Mouse (Mus musculus): ENCODE results near the gene Cracr2a. TPM values are rescaled to one million over a fixed set of nuclear protein-coding genes. Genes with fewer than 3 reads are reported as not detected.
A peak's percentile ranks its signal among the peaks of the same experiment; 100 is the strongest.

Gene Cracr2a
- polyA plus RNA-seq, 2 experiments from 2014 or later = 13.6 to 19.4 TPM

DNA sequence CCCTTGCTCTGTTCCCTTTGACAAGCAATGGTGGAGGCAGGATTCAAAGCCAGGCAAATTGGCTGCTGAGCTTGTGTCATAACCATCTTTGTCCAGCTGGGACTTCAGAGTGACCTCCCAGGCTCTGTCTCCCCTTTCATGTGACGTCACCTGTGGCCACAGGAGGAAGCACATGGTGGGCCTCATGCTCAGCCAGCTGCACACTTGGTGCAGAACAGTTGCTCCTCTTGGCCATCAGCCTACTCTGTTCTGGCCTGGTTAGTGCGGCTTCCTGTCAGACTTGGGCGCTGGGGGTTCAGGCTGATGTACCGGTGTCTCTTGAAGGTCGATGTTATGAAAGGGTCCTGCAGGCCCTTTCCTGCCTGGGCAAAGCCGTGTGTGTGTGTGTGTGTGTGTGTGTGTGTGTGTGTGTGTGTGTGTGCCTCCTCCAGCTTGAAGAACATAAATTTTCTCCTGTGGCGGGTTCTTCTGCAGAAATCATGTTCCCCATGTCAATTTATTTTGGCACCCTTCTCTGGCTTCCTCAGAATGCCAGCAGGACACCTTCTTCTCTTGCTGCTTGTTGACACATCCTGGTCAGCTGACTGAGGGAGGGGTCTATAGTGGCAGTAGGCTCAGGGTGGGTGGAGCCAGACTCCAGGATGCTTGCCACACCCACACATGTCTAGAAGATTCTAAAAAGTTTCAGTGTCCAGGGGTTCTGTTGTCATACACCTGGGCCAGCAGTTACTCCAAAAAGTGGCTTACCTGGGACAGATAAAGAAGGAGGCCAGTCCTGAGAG, 5.0 kb downstream of the Cracr2a start:
- ATAC-seq = peak; percentile 34

DNA sequence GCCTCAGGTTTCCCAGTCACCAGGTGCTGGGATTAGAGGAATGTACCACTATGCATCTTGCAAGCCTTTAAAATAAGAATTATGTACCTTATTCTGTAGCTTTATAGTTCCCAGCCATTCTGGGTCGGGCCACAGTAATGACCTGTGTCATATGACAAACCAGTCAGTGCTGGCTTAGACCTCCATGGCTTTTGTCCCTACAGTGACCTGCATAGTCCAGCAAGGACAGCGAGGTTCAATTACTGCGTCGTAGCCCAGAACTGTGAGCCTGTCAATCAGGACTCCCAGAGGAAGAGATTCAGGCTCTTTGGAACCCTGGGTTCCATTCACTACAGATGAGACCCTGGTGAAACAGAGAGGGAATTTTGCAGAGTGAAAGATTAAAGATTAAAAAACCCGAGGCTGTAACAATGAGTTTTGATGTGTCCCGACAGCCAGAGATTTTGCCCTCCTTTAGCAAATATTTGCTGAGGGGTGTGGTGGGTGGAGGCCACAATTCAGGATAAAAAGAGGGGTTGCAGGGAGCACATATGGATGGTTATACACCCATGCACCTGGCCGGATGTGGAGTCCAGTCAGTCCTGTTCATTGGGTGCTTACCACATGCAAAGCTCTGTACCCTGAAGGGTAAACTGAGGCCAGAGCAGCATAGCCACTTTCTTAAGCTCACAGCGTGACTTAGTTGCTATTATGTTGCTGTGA, 10.9 kb downstream of the Cracr2a start:
- no peak for ATAC-seq

DNA sequence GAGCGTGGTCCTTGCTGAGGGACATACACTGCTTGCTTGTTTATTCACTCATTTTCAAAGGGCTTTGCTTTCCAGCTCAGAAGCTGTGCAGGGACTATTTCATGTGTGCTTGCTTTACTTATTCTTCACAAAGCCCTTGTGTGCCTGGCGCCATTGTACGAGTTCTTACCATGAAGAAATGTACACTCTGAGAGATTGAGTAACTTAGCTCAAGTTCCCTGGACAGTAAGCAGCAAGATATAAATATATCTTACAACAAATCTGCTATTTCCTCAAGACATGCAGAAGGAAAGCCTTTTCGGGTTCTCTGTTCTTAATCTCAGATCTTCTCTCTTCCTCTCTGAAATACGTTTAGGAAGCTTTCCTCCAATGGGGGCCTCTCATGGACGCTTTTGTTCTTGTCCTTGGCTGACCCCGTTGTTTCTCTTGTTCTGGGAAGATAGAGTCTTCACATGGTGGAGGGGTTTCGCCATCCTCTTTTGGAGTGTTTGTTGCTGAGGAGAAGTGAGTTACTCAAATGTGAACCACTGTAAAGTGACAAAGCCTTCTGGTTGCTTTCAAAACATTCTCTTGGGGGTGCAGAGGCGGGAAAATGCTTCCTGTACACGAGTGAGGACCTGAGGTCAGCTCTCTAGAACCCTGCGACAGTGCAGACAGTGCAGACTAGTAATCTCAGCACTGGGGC, 12.8 kb downstream of the Cracr2a start:
- no peak for ATAC-seq

GRCm38 (mm10) chr6:127575194-127575593, 14.1 kb downstream of the Cracr2a start:
- peak; percentile 64 for ATAC-seq

DNA sequence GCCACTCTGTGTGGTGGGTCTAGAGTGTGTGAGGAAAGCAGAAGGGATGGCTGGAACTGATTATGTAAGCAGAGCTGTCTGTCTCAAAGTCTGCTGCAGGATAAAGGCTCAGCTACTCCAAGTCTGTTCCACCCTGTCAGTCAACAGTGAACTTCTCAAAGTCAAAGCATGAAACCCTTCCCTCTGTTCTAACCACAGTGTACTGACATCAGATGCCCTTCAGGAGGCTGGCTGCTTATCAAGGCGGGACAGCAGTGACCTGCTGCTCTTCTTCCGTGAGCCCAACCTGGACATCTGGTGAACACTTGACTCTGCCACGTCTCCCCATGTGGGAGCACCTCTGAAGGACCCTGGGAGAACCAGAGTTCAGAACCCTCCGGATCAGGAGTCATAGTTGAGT, 16.6 kb downstream of the Cracr2a start:
- no peak for ATAC-seq

DNA sequence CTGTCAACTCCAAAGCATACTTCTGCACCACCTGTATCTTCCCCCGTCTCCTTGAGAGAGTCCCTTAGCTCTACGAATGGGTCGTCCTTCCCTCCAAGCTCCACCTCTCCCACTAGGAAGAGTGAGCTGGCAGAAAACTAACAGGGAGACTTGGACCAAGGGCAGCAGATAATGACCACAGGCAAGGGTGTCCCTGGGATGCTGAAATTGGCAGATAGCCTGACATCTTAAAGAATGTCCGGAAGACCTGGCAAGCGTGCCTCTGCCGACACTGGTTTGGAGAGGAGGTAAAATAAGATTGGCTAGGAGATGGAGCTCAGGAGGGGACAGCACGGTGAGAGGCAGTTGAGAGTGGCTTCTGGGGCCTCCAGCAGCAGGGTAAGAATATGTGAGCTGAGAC, 17.2 kb downstream of the Cracr2a start:
- ATAC-seq = no peak

GRCm38 (mm10) chr6:127578810-127579209, 17.7 kb downstream of the Cracr2a start:
- no peak for ATAC-seq

DNA sequence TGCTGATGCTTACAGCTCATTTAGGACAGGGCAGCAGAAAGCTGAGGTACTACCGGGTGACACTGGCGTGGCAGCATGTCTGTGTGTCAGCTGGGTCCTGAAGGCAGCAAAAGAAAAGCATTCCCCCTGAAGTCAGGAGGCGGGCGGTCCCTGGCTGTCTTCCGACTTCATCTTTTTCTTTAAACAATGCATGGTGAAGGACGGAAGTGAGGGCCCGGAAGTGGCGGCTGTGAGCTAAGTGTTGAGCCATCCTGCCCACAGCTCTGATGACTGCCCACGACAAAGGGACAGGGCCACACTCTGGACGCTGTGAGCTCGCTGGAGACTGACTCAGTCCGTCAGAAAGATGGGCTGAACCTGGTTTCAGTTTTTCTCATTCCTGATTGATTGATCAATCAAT, 20.8 kb downstream of the Cracr2a start:
- peak; percentile 67 for ATAC-seq

DNA sequence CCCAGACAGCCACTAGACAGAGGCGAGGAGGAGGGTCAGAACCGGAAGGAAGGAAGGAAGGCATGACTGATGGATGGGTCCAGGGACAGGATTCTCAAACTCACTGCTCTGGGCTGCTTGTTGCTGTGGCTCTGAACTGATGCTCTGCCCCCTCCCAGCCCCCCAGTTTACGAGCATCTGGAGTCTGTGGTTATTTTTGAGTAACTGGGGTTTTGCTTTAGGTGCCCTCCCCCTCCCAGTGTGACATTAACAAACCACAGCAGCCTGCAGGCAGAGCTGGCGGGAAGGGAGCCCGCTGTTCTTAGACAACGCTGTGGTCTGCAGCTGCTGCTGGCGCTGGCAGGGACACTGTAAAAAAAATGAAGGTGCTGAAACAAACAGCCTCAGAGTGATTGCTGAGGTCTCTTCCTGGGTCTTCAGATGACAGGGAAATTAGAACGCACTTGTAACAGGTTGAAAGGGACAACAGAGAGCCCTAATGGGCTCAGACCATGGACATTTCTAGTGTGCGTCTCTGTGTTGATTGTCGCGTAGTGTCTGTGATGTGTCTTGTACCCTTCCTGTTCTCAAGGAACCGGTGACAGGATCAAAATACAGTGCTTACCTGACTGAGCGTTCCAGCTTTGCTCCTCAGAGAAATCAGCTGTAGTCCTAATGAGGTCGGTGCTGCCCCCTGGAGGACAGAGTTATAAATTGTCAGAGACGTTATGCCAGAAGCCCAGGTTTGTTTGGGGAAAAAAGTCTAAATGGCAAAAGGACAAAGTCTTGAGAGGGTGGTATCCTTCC, 21.4 kb downstream of the Cracr2a start:
- ATAC-seq = peak; percentile 79

DNA sequence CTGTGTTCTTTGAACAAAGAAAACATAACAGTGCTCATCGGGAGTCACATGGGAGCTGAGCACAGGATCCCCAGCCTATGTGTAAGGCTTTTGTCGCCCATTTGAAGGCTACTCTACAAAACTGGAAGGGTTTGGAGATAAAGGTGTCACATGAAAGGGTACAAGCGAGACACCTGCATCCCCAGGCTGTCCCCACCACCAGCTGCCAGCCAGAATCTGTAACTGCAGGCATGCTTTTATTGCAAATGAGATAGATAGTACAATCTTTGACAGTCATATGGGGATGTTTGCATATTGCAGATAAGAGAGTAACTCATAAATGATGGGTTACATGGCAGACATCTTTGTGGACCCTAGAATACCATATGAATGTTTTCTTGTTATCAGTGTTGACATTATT, 30.3 kb downstream of the Cracr2a start:
- ATAC-seq = no peak

GRCm38 (mm10) chr6:127593487-127593886, 32.3 kb downstream of the Cracr2a start:
- no peak for ATAC-seq

GRCm38 (mm10) chr6:127599280-127599679, 38.1 kb downstream of the Cracr2a start:
- no peak for ATAC-seq

DNA sequence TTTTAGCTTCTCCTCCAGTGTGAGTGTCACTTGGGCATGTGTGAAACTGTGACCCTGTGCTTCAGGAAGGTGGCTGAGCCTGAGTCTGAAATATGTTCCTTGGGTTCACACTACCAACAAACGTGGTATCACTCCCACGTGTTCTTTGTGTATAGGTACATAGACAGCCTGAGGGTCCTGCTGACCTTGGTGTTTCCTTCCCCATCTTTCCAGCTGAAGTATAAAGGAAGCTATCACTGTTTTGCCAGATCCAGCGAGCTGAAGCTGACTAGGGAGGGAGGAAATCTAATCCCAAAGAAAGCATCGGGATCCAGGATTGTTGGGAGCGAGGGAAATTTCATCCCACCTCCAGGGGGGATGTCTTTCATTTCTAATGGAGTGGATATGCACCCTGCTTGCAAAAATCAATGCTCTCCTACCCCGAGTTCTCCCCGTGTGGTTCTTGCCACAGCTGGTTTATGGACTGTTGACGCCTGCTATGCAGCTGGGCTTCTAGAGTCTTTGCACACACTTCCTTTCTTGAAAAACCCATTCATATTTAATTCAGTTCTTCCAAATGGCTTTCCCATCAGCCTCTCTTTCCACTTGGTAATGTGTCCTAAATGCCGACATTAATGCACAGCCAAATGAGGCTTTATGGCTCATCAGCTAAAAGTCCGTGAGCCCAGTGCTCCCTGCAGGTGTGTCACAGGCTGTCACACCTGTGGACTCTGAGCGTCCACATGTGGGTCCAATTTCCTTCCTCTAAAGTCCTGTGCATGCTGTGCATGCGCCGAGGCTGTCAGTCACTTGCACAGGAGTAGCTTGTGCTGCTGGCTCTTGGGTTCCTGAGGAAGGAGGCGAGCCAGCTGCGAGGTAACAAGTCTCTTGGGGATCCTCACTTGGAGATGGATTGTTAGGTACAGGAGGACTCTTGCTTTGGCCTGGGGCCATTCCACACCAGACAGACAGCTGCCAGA, 44.2 kb downstream of the Cracr2a start:
- no peak for ATAC-seq

- ATAC-seq = no peak
These were observed 48.5 kb downstream of the Cracr2a start for GRCm38 (mm10) chr6:127609673-127610072.

DNA sequence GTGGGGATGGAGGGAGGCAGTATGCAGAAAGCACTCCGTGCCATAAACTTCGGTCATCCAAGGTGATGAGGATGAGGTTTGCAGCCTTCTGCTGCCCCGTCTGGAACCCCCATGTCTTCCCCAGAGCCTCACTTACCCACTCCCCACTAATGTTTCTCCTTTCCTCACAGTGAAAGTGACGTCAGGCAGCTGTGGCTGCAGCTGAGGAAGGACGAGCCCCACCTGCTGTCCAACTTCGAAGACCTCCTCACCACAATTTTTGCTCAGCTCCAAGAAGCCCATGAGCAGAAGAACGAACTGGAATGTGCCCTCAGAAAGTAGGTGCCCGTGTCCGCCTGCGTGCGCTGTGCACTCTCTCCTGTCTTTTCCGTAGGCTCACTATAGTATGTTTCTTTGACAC, 50.1 kb downstream of the Cracr2a start:
- ATAC-seq = no peak

- no peak for ATAC-seq
These were observed 53.2 kb downstream of the Cracr2a start for GRCm38 (mm10) chr6:127614083-127614984.

GRCm38 (mm10) chr6:127616623-127617022, 55.5 kb downstream of the Cracr2a start:
- no peak for ATAC-seq

- ATAC-seq = no peak
These were observed 56.3 kb downstream of the Cracr2a start for GRCm38 (mm10) chr6:127617258-127618025.

GRCm38 (mm10) chr6:127618686-127619085, 57.5 kb downstream of the Cracr2a start:
- ATAC-seq = no peak

DNA sequence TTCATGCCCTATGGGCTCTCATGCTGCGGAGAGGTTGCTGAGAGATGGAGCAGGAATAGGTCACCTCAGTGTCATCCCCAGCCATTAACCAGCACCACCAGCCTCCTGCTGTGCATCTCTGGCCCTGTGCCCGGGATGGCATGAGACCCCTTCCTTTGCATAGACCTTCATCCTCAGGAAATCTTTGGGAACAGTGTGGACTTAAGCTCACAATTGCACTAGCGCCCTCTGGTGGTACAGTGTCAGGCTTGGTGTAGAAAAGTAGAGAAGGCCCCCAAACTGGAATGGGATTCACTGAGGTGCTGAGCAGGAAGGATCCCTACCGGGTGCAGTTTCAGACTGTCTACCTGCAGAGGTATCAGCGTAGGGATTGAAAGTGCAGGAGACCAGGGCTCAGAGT, 64.0 kb downstream of the Cracr2a start:
- ATAC-seq = no peak
